Mouse (Mus musculus) limb, embryonic 12.5 days (tissue): ENCODE measurements around the gene Nsa2. TPM values are rescaled to one million over a fixed set of nuclear protein-coding genes. Genes with fewer than 3 reads are reported as not detected.

Experiments
- ATAC-seq: fragments of 200-750 bp; cut with Nextera tagmentation; 2 replicates; pipeline ENCODE4 v1.8.0; 2017; ENCODE audit warnings: low read depth, moderate TSS enrichment; ENCODE audit not compliant: insufficient number of reproducible peaks, insufficient read depth, low FRiP score, low TSS enrichment
- H3K27ac ChIP-seq: fragments of 300-500 bp; sonication (generic); 2 replicates; pipeline ENCODE4 v1.5.1; 2016; ENCODE audit warnings: mild to moderate bottlenecking, moderate library complexity
- H3K27me3 ChIP-seq: fragments of 300-500 bp; sonication (generic); 2 replicates; pipeline ENCODE4 v1.6.1; 2016; ENCODE audit warnings: mild to moderate bottlenecking, moderate library complexity
- H3K36me3 ChIP-seq: fragments of 300-500 bp; sonication (generic); 2 replicates; pipeline ENCODE4 v1.6.1; 2016; ENCODE audit warnings: mild to moderate bottlenecking, moderate library complexity
- H3K4me1 ChIP-seq: fragments of 300-500 bp; sonication (generic); replicated peaks from 2 replicates; pipeline ENCODE4 v1.6.1; 2016
- H3K4me2 ChIP-seq: fragments of 300-500 bp; sonication (generic); 2 replicates; pipeline ENCODE4 v1.6.1; 2016; ENCODE audit warnings: mild to moderate bottlenecking, moderate library complexity
- H3K4me3 ChIP-seq: fragments of 300-500 bp; sonication (generic); replicated peaks from 2 replicates; pipeline ENCODE4 v1.5.1; 2016; ENCODE audit warnings: mild to moderate bottlenecking
- H3K9ac ChIP-seq: fragments of 300-500 bp; sonication (generic); replicated peaks from 2 replicates; pipeline ENCODE4 v1.6.1; 2016; ENCODE audit warnings: mild to moderate bottlenecking, moderate library complexity
- H3K9me3 ChIP-seq: fragments of 300-500 bp; sonication (generic); 2 replicates; pipeline ENCODE4 v1.6.1; 2016; ENCODE audit warnings: mild to moderate bottlenecking, moderate library complexity
- WGBS: fragments of 180-500 bp; shearing (Covaris S2); methylation state at CpG from one replicate; pipeline ENCODE4 v1.1.7; 2016; 5-methylcytosine and 5-hydroxymethylcytosine counted together
- polyA plus RNA-seq: library from polyadenylated mRNA; unstranded; fragments of >200 nt; fragmentation: Nextera tagmentation; extraction: Ambion mirVana; gene quantifications from 2 replicates; pipeline ENCODE4 v1.2.1, GENCODE M21; 2016

The Nsa2 gene
- polyA plus RNA-seq, 1 experiment from 2014 or later = 66.5 TPM

DNA sequence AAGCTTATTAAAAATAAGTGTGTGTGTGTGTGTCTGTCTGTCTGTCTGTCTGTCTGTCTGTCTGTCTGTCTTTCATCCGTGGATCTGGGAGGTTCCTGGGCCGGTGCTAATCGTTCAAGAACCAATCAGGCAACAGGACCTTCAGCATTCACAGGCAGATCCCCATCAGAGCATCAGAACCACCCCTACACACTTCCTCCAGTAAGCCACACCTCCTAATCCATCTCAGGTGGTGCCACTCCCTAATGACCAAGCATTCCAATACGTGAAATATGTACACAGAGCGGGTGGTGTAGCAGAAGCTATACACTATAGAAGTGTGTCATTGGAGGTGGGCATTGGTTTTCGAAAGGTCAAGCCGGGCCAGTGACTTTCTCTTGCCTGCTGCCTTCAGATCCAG lies 55.3 kb downstream of the Nsa2 start:
- no peak overlapping the region for H3K4me3 ChIP-seq
- no peak overlapping the region for H3K4me2 ChIP-seq
- H3K27ac ChIP-seq = no peak overlapping the region
- WGBS = 91% methylated on average over 7 of the region's 7 CpGs
- no peaks in the 10 kb centered on the region for H3K36me3 ChIP-seq
- no peak overlapping the region for H3K9ac ChIP-seq
- H3K27me3 ChIP-seq = no peaks in the 10 kb centered on the region
- no peak for ATAC-seq
- no peaks in the 10 kb centered on the region for H3K4me1 ChIP-seq
- H3K9me3 ChIP-seq = no peaks in the 10 kb centered on the region

DNA sequence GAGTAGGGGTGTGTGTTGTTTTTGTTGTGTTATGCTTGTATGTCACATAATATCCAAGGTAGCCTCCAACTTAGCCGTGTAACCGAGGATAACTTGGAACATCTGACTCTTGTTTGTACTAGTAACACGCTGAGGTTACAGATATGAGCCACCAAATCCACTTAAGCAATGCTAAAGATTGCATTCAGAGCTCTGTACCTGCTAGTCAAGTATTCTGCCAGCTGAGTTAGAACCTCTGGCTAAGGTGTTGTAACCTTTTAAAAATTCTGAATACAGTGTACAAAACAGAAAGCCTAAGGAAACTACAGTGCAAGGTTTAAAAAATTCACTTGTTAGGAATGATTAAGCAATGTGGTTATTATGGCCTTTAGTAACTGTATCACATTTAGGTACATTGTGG lies 57.1 kb downstream of the Nsa2 start:
- H3K27me3 ChIP-seq = no peaks in the 10 kb centered on the region
- no peaks in the 10 kb centered on the region for H3K9me3 ChIP-seq
- WGBS = 93% methylated on average over 3 of the region's 3 CpGs
- no peak overlapping the region for H3K4me3 ChIP-seq
- no peak overlapping the region for H3K9ac ChIP-seq
- ATAC-seq = no peak
- no peak overlapping the region for H3K27ac ChIP-seq
- no peak overlapping the region for H3K4me2 ChIP-seq
- H3K4me1 ChIP-seq = no peaks in the 10 kb centered on the region
- no peaks in the 10 kb centered on the region for H3K36me3 ChIP-seq

DNA sequence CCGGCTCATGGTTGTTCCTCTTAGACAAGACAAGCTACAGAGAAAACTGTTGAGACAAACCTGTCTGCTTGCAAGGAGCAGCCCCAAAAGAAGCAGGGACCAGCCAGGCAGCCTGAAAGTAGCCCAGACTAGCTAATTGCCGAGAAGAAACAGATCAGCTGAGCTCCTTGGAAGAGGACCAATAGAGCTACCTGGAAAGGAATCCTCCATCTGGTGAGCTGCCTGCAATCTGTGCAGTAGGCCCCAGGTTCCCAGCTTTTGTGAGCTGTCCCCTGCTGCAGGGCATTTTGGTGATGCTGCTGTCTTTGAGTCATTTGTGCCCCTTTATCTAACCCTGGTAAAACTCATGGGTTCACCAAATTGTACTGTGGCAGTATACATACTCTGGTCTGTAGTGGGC lies 57.5 kb downstream of the Nsa2 start:
- no peak overlapping the region for H3K4me2 ChIP-seq
- H3K36me3 ChIP-seq = no peaks in the 10 kb centered on the region
- H3K9ac ChIP-seq = no peak overlapping the region
- H3K27ac ChIP-seq = no peak overlapping the region
- H3K4me1 ChIP-seq = no peaks in the 10 kb centered on the region
- H3K27me3 ChIP-seq = no peaks in the 10 kb centered on the region
- 77% methylated on average over 2 of the region's 2 CpGs for WGBS
- H3K9me3 ChIP-seq = no peaks in the 10 kb centered on the region
- ATAC-seq = no peak
- no peak overlapping the region for H3K4me3 ChIP-seq

Other genes starting within 250 kb of the Nsa2 start
- gene Gcnt4, start 213.2 kb downstream of the Nsa2 start, polyA plus RNA-seq = 0.35 and 0.61 TPM in 2 replicates
- gene 1700029F12Rik, start 103.6 kb downstream of the Nsa2 start, polyA plus RNA-seq = not detected in 2 replicates
- 7.2 and 7.8 TPM in 2 replicates for gene Fam169a, start 70.7 kb downstream of the Nsa2 start, polyA plus RNA-seq
- 1.3 and 1.8 TPM in 2 replicates for gene Gm6169, start 38.7 kb downstream of the Nsa2 start, polyA plus RNA-seq
- 35.3 and 39.3 TPM in 2 replicates for gene Gfm2, start within 50 bp of the Nsa2 start, polyA plus RNA-seq
- 26.5 and 28.4 TPM in 2 replicates for gene Hexb, start 60.4 kb upstream of the Nsa2 start, polyA plus RNA-seq
- gene Enc1, start 103.2 kb upstream of the Nsa2 start, polyA plus RNA-seq = 5.8 and 6.8 TPM in 2 replicates